12 mouse cellular contexts compared by ENCODE assay signal in genomic region chr5:87333584-87333983, GRCm38 (mm10). TPM values are rescaled to one million over a fixed set of nuclear protein-coding genes. Genes with fewer than 3 reads are reported as not detected.
DNase-seq lines count a peak whose midpoint lies in the region; ATAC-seq and TF ChIP-seq lines count a peak whose summit lies in the region.
"Had no signal": no experiment of that assay in that cellular context is flagged by ENCODE, and none has a peak within 500 bp of the region (broad histone marks: within the 10 kb centered on the region; RNA-seq: fewer than 3 reads in every experiment).

No protein-coding gene starts in this region.

- dilution Hi-C loops in CH12.LX (cut with MboI; ENCODE audit: extremely low pct_ligation_motif_present, extremely low pct_unique_long_range_greater_than_20kb, low sequenced_read_pairs) = no loop called here

- H3K36me3 ChIP-seq in CH12.LX (replicated peaks in 1 of 2; ENCODE audit: control insufficient read depth in 1 of 2, insufficient read depth in 1 of 2, low read length in 1 of 2) = no peaks in the 10 kb centered on the region
- H3K36me3 ChIP-seq in embryonic facial prominence, embryonic 14.5 days (ENCODE audit: control insufficient read depth, insufficient read depth, low read length) = no peaks in the 10 kb centered on the region
- H3K36me3 ChIP-seq: liver, embryonic 15.5 days had no signal

- 51% methylated on average over 3 of the region's 3 CpGs for WGBS in embryonic facial prominence, embryonic 14.5 days

- no peak for TF ChIP-seq POLR2A in CH12.LX (IDR thresholded peaks at IDR 0.05; ENCODE audit: low read depth, low read length)

- no peak overlapping the region for H3K4me2 ChIP-seq in CH12.LX (ENCODE audit: insufficient read depth, low read depth, poor library complexity, severe bottlenecking)
- H3K4me2 ChIP-seq in embryonic facial prominence, embryonic 14.5 days (ENCODE audit: low read depth, low read length) = no peak overlapping the region
- H3K4me2 ChIP-seq: liver, embryonic 15.5 days had no signal

- no peak overlapping the region for H3K9ac ChIP-seq in CH12.LX (ENCODE audit: insufficient read depth, low read depth)
- H3K9ac ChIP-seq in embryonic facial prominence, embryonic 14.5 days (ENCODE audit: low read depth, low read length) = no peak overlapping the region
- H3K9ac ChIP-seq: liver, embryonic 15.5 days had no signal

- no peak overlapping the region for H3K27ac ChIP-seq in layer of hippocampus, adult 2 months
- no peak overlapping the region for H3K27ac ChIP-seq in CH12.LX (ENCODE audit: insufficient read depth, low read depth)
- H3K27ac ChIP-seq in embryonic facial prominence, embryonic 14.5 days (replicated peaks; ENCODE audit: low read depth, low read length) = no peak overlapping the region
- H3K27ac ChIP-seq: liver, embryonic 15.5 days had no signal

- no peak for ATAC-seq in embryonic facial prominence, embryonic 14.5 days (ENCODE audit: low read depth)

- in situ Hi-C loops in CH12.LX (cut with MboI; ENCODE audit: low pct_ligation_motif_present, low pct_unique_long_range_greater_than_20kb, low sequenced_read_pairs) = no loop called here

- no peak overlapping the region for H3K4me3 ChIP-seq in layer of hippocampus, adult 2 months
- H3K4me3 ChIP-seq in CH12.LX (replicated peaks in 1 of 3; ENCODE audit: low read depth in 2 of 3, low read length in 2 of 3, poor library complexity in 1 of 3) = no peak overlapping the region
- no peak overlapping the region for H3K4me3 ChIP-seq in embryonic facial prominence, embryonic 14.5 days (ENCODE audit: low read depth, low read length)
- H3K4me3 ChIP-seq: liver, embryonic 15.5 days; myocyte had no signal

- peak; percentile 72 for TF ChIP-seq CTCF in layer of hippocampus, adult 2 months (conservative IDR thresholded peaks at IDR 0.05)
- TF ChIP-seq CTCF in CH12.LX (conservative IDR thresholded peaks at IDR 0.05 in 1 of 2, IDR thresholded peaks at IDR 0.05 in 1 of 2; ENCODE audit: low read depth in 2 of 2, low read length in 2 of 2) = peak; percentile 33 to 47; a peak in 3 of 4 replicates

- no peaks in the 10 kb centered on the region for H3K9me3 ChIP-seq in CH12.LX (replicated peaks; ENCODE audit: low read length)
- no peaks in the 10 kb centered on the region for H3K9me3 ChIP-seq in embryonic facial prominence, embryonic 14.5 days (ENCODE audit: control insufficient read depth, low read length)
- H3K9me3 ChIP-seq: liver, embryonic 15.5 days had no signal

- DNase-seq in layer of hippocampus, adult 2 months (ENCODE audit: low spot score in 2 of 2) = peak in 1 of 2 experiments; percentile 12
- no peak for DNase-seq in layer of hippocampus, postnatal 10 days (ENCODE audit: low spot score in 2 of 2)
- DNase-seq in 416B (ENCODE audit: low read depth) = peak; percentile 33
- peak; percentile 45 for DNase-seq in CH12.LX (ENCODE audit: extremely low read depth)
- peak; percentile 14 for DNase-seq in embryonic facial prominence, embryonic 14.5 days (ENCODE audit: low spot score)
- DNase-seq in T-cell, adult 2 months (ENCODE audit: low spot score) = no peak
- DNase-seq in gastrocnemius, adult 18-20 months (ENCODE audit: low spot score) = no peak
- DNase-seq: adrenal gland, adult 8-10 months had no signal

- no peak for TF ChIP-seq EP300 in CH12.LX (IDR thresholded peaks at IDR 0.05; ENCODE audit: low read length)

- H3K4me1 ChIP-seq in CH12.LX (ENCODE audit: control insufficient read depth in 1 of 2, insufficient read depth in 2 of 2) = no peaks in the 10 kb centered on the region
- H3K4me1 ChIP-seq in embryonic facial prominence, embryonic 14.5 days (ENCODE audit: control insufficient read depth, insufficient read depth, low read length) = no peaks in the 10 kb centered on the region
- H3K4me1 ChIP-seq: liver, embryonic 15.5 days had no signal

- no peaks in the 10 kb centered on the region for H3K79me2 ChIP-seq in CH12.LX (replicated peaks; ENCODE audit: control insufficient read depth, extremely low read depth, insufficient read depth, poor library complexity, severe bottlenecking)

- H3K27me3 ChIP-seq in CH12.LX (replicated peaks) = no peaks in the 10 kb centered on the region
- H3K27me3 ChIP-seq in embryonic facial prominence, embryonic 14.5 days (replicated peaks; ENCODE audit: control insufficient read depth, insufficient read depth, low read length) = no peaks in the 10 kb centered on the region
- H3K27me3 ChIP-seq: liver, embryonic 15.5 days had no signal

- TF ChIP-seq RAD21 in CH12.LX (IDR thresholded peaks at IDR 0.05; ENCODE audit: low read depth, low read length) = peak; percentile 41

TF ChIP-seq in CH12.LX, 34 proteins besides CTCF, POLR2A, EP300 and RAD21:
- TF ChIP-seq ZKSCAN1 (IDR thresholded peaks at IDR 0.05; ENCODE audit: borderline replicate concordance, low read depth, low read length) (no peak), JUN (IDR thresholded peaks at IDR 0.05; ENCODE audit: insufficient read depth, low read depth, low read length) (no peak), MAZ (IDR thresholded peaks at IDR 0.05; ENCODE audit: low read depth, low read length) (no peak), SMC3 (IDR thresholded peaks at IDR 0.05; ENCODE audit: low read depth, low read length) (peak; percentile 30)

RNA-seq across cellular contexts. Expression of gene Ugt2a3, which starts 3.4 kb away (rescaled TPM):
- not detected for total RNA-seq in layer of hippocampus, adult 2 months (2021)
- total RNA-seq in layer of hippocampus, postnatal 10 days (2021) = under 1 TPM; 0.25 to 0.27 TPM
- not detected in 2 replicates for total RNA-seq in CH12.LX (2012; rRNA removed)
- not detected in 2 replicates for total RNA-seq in CH12.LX (2014; rRNA removed)
- polyA plus RNA-seq in CH12.LX (2012; ENCODE audit: insufficient read length, low read depth) = not detected in 2 replicates
- polyA plus RNA-seq in embryonic facial prominence, embryonic 14.5 days (2014; fragmentation: Nextera tagmentation; extraction: Ambion mirVana) = not detected in 2 replicates
- not detected for total RNA-seq in gastrocnemius, adult 18-20 months (2021)
- total RNA-seq: adrenal gland, adult 8-10 months; gastrocnemius, postnatal 4 days had no signal
- polyA plus RNA-seq: cortical plate, adult 2 months; liver, embryonic 15.5 days; myocyte had no signal

Comparison
In these comparisons a context has a peak if more than half of its experiments do, and no peak if none do; other contexts are left out.
1. DNase-seq: peak in 416B (single experiment), CH12.LX (single experiment) and embryonic facial prominence, embryonic 14.5 days (single experiment); none in layer of hippocampus, postnatal 10 days (0 of 2), T-cell, adult 2 months (single experiment) and gastrocnemius, adult 18-20 months (single experiment).